Mouse (Mus musculus): ENCODE measurements around the gene Eid1.

GRCm38 (mm10) chr2:125666668-125667067 lies 6.2 kb upstream of the Eid1 start:
- TF ChIP-seq POLR2A (IDR thresholded peaks at IDR 0.05; ENCODE audit: extremely low read depth, insufficient read depth, low read length) (no peak), CTCF (IDR thresholded peaks at IDR 0.05; ENCODE audit: low read depth, low read length) (no peak)

All from liver, adult 2 months (tissue).